Mouse (Mus musculus) midbrain, embryonic 10.5 days (tissue): Measurements from ENCODE around the gene Tmed9. TPM values are rescaled to one million over a fixed set of nuclear protein-coding genes. Genes with fewer than 3 reads are reported as not detected.
A peak's percentile ranks its signal among the peaks of the same experiment; 100 is the strongest.
"Not testable (repeated sequence)": the region's sequence is repeated elsewhere in the genome, so short reads cannot be mapped to it uniquely, and the experiment has no call there.

ENCODE experiments used
- DNase-seq: peaks from one replicate; pipeline ENCODE4 v3.0.0-alpha.2; 2017; ENCODE audit warnings: low spot score
- H3K27ac ChIP-seq: fragments of 300-500 bp; sonication (generic); replicated peaks from 2 replicates; pipeline ENCODE4 v1.5.1; 2016; ENCODE audit warnings: mild to moderate bottlenecking
- H3K27me3 ChIP-seq: fragments of 300-500 bp; sonication (generic); 2 replicates; pipeline ENCODE4 v1.6.1; 2016; ENCODE audit warnings: low read depth, mild to moderate bottlenecking; ENCODE audit not compliant: poor library complexity, severe bottlenecking
- H3K36me3 ChIP-seq: fragments of 300-500 bp; sonication (generic); 2 replicates; pipeline ENCODE4 v1.6.1; 2016; ENCODE audit warnings: mild to moderate bottlenecking, moderate library complexity
- H3K4me1 ChIP-seq: fragments of 300-500 bp; sonication (generic); 2 replicates; pipeline ENCODE4 v1.6.1; 2016
- H3K4me3 ChIP-seq: fragments of 300-500 bp; sonication (generic); 2 replicates; pipeline ENCODE4 v1.5.1; 2016; ENCODE audit warnings: mild to moderate bottlenecking, moderate library complexity
- H3K9me3 ChIP-seq: fragments of 300-500 bp; sonication (generic); replicated peaks from 2 replicates; pipeline ENCODE4 v1.6.1; 2016; ENCODE audit warnings: mild to moderate bottlenecking
- WGBS: fragments of 180-500 bp; shearing (Covaris S2); methylation state at CpG from one replicate; pipeline ENCODE4 v1.1.7; 2016; 5-methylcytosine and 5-hydroxymethylcytosine counted together
- polyA plus RNA-seq: library from polyadenylated mRNA; unstranded; fragments of >200 nt; fragmentation: Nextera tagmentation; extraction: Ambion mirVana; gene quantifications from 2 replicates; pipeline ENCODE4 v1.2.1, GENCODE M21; 2016

Gene Tmed9
- polyA plus RNA-seq, 1 experiment from 2014 or later, result 114 TPM

- Histone ChIP-seq H3K4me1 (peaks cover 21% of the 10 kb centered on the region), H3K4me3 (peak overlapping the region; percentile 91), H3K27ac (peak overlapping the region; percentile 86), H3K27me3 (no peaks in the 10 kb centered on the region), H3K36me3 (peaks cover 49% of the 10 kb centered on the region), H3K9me3 (no peaks in the 10 kb centered on the region)
- no peak for DNase-seq
- WGBS, result 36% methylated on average over 9 of the region's 9 CpGs
Measured at GRCm38 (mm10) chr13:55600657-55601056, 27.1 kb downstream of the Tmed9 start.

- no peaks in the 10 kb centered on the region for H3K27me3 ChIP-seq
- 23% methylated on average over 3 of the region's 3 CpGs for WGBS
- no peak overlapping the region for H3K4me3 ChIP-seq
- H3K9me3 ChIP-seq, result no peaks in the 10 kb centered on the region
- peak; percentile 83 for DNase-seq
- H3K27ac ChIP-seq, result no peak overlapping the region
- peaks cover 21% of the 10 kb centered on the region for H3K4me1 ChIP-seq
- peaks cover 48% of the 10 kb centered on the region for H3K36me3 ChIP-seq
Measured at GRCm38 (mm10) chr13:55601611-55602010, 28.1 kb downstream of the Tmed9 start.

DNA sequence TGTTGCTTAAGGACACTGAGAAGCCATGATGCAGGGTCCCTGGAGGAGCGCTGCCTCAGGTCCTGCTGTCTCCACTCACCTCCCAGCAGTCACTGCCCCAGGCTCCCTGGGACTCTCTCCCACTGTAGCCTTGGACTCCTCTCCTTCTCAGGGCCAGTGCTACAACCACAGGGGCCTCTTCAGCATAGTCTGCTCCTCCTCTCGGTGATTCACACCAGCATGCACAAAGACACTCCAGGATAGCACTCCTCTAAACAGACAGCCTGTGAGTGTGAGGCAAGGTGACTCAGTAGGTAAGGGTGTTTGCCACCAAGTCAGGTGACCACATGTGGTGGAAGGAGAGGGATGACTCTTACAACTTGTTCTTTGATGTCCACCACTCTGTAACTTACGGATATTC, 31.1 kb downstream of the Tmed9 start:
- Histone ChIP-seq H3K36me3 (peaks cover 57% of the 10 kb centered on the region), H3K4me1 (peaks cover 16% of the 10 kb centered on the region), H3K27me3 (no peaks in the 10 kb centered on the region), H3K4me3 (no peak overlapping the region), H3K9me3 (no peaks in the 10 kb centered on the region), H3K27ac (no peak overlapping the region)
- 82% methylated on average over 3 of the region's 3 CpGs for WGBS
- no peak for DNase-seq

DNA sequence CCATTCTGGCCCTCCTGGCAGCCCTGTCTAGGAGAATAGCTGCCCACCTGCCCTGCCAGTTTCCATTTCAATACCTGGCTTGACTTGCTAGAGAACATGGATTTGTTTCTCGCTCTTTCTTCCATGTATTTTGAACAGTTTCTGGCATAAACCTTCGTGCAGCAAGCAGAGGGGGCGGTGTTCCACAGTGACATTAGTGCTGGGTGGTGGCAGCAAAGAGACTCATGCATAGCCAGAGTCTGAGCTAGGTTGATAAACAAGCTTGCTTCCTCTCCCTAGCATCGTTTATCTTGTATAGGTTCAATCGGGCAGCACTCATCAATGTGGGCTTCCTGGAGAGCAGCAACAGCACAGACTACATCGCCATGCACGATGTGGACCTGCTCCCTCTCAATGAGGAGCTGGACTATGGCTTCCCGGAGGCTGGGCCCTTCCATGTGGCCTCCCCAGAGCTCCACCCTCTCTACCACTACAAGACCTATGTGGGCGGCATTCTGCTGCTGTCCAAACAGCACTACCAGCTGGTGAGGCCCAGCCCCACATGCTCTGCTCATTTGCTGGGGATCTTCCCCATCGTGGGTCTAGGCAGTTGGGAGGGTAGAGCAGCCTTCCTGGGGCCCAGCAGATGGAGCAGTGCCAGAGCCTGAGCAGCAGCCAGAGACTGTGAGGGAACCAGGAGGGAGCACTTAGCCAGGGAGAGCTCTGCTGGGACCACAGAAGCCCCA, 33.5 kb downstream of the Tmed9 start:
- WGBS, result 80% methylated on average over 10 of the region's 10 CpGs

GRCm38 (mm10) chr13:55607624-55608006, 34.1 kb downstream of the Tmed9 start:
- Histone ChIP-seq H3K27ac (no peak overlapping the region), H3K4me1 (no peaks in the 10 kb centered on the region), H3K4me3 (no peak overlapping the region), H3K36me3 (peaks cover 76% of the 10 kb centered on the region), H3K27me3 (no peaks in the 10 kb centered on the region), H3K9me3 (no peaks in the 10 kb centered on the region)
- no peak for DNase-seq
- WGBS, result 96% methylated on average over 2 of the region's 2 CpGs

More for the DNA sequence above, 33.5 kb downstream of the Tmed9 start:
- Histone ChIP-seq H3K4me1 (no peaks in the 10 kb centered on the region), H3K4me3 (no peak overlapping the region), H3K27ac (no peak overlapping the region), H3K27me3 (no peaks in the 10 kb centered on the region), H3K36me3 (peaks cover 76% of the 10 kb centered on the region), H3K9me3 (no peaks in the 10 kb centered on the region)
- DNase-seq, result no peak

- Histone ChIP-seq H3K4me3 (no peak overlapping the region), H3K27me3 (no peaks in the 10 kb centered on the region), H3K27ac (no peak overlapping the region), H3K9me3 (no peaks in the 10 kb centered on the region), H3K36me3 (peaks cover 52% of the 10 kb centered on the region), H3K4me1 (no peaks in the 10 kb centered on the region)
- no peak for DNase-seq
- 88% methylated on average over 7 of the region's 7 CpGs for WGBS
Measured at GRCm38 (mm10) chr13:55611996-55612395, 38.5 kb downstream of the Tmed9 start.

- 53% methylated on average over 5 of the region's 5 CpGs for WGBS
- Histone ChIP-seq H3K4me3 (no peak overlapping the region), H3K27ac (no peak overlapping the region), H3K27me3 (no peaks in the 10 kb centered on the region), H3K36me3 (peaks cover 38% of the 10 kb centered on the region), H3K4me1 (no peaks in the 10 kb centered on the region), H3K9me3 (no peaks in the 10 kb centered on the region)
- no peak for DNase-seq
Measured at GRCm38 (mm10) chr13:55613471-55613870, 39.9 kb downstream of the Tmed9 start.

- WGBS, result 92% methylated on average over 4 of the region's 4 CpGs
- no peaks in the 10 kb centered on the region for H3K9me3 ChIP-seq
Measured at GRCm38 (mm10) chr13:55619328-55619727, 45.8 kb downstream of the Tmed9 start.

GRCm38 (mm10) chr13:55620275-55620674, 46.7 kb downstream of the Tmed9 start:
- H3K4me3 ChIP-seq, result no peak overlapping the region
- no peak for DNase-seq
- WGBS, result 81% methylated on average over 2 of the region's 2 CpGs
- no peaks in the 10 kb centered on the region for H3K9me3 ChIP-seq
- H3K27me3 ChIP-seq, result no peaks in the 10 kb centered on the region
- no peak overlapping the region for H3K27ac ChIP-seq
- peaks cover 22% of the 10 kb centered on the region for H3K4me1 ChIP-seq
- H3K36me3 ChIP-seq, result peaks cover 7% of the 10 kb centered on the region

More at GRCm38 (mm10) chr13:55619328-55619727, 45.8 kb downstream of the Tmed9 start:
- Histone ChIP-seq H3K27me3 (no peaks in the 10 kb centered on the region), H3K27ac (no peak overlapping the region), H3K36me3 (peaks cover 4% of the 10 kb centered on the region; the same call in 1 of the 2 replicates), H3K4me1 (peaks cover 16% of the 10 kb centered on the region), H3K4me3 (no peak overlapping the region)
- DNase-seq, result no peak

- 31% methylated on average over 20 of the region's 20 CpGs for WGBS
- Histone ChIP-seq H3K4me3 (peak overlapping the region; percentile 80), H3K36me3 (peaks cover 26% of the 10 kb centered on the region), H3K27ac (peak overlapping the region; percentile 94), H3K4me1 (peaks cover 22% of the 10 kb centered on the region)
- not testable (repeated sequence) for DNase-seq, H3K9me3 ChIP-seq, H3K27me3 ChIP-seq
Measured at GRCm38 (mm10) chr13:55622156-55622648, 48.7 kb downstream of the Tmed9 start.

DNA sequence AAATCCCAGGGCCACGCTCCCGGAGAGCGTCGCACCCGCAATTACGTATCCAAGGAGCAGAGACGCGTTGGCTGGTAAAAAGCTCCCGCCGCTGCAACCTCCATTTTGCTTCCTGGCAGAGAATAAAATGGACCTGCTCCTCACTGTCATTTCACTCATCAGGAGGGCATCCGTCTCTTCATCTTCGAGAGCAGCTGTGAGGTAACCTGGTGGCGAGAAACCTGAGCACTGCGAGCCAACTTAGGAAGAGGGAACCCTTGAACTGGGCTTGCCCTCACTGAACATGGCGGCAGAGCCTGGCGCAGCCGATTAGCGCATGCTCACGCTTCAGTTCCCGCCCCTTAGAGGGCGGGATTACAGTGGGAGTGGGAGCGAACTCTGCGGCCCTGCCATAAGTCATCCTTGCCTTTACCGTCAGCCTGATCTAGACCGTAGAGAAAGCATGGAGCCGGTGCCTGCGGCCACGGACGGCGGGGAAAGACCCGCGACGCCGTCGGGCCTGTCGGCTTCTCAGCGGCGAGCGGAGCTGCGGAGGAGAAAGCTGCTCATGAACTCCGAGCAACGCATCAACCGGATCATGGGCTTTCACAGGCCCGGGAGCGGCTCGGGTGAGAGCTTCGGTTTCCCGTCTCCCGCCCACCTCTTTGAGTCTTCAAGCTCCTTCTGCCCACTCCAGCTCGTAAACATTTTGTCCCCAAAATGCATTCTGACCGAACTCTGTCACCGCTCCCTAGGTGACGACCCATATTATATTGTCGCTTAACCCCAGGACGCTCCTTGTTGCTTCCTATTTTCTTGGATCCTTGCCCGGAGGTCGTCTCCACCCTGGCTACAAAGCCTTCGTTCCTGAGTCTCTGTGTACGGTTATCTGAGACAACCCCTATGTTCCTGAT, 49.4 kb downstream of the Tmed9 start, which contains the start of gene Caml:
Gene Caml (plus strand): TSS at position 357 of the 893 bp plus-strand sequence.
- peak; percentile 90 for DNase-seq
- Histone ChIP-seq H3K27me3 (no peaks in the 10 kb centered on the region), H3K4me3 (peak within 1 kb of the TSS; percentile 80), H3K36me3 (peaks cover 31% of the 10 kb centered on the region), H3K9me3 (no peaks in the 10 kb centered on the region), H3K4me1 (peaks cover 22% of the 10 kb centered on the region), H3K27ac (peak within 1 kb of the TSS; percentile 94)
- under 1% methylated on average over 59 of the region's 59 CpGs for WGBS

DNA sequence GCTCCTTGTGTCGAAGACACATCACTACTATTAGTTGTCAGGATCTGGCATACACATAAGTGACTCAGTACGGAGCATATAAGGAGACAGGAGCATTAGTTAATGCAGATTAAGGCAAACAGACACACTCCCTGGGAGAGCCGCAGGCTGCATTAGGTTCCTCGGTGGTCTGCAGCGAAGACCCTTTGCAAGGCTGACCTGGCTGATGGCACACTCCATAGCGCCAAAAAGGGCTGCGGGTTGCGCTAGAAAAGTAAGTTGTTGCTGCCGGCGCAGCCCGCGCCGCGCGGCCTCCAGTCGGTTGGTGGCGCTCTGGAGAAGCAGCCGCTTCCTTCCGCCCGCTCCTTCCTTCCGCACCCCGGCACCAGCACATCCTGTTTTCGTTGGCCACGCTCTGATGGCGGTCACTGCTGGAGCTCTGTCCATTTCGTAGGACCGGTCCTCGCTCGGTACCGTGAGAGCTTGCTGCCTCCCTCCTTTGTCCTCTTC, 61.2 kb downstream of the Tmed9 start, which contains the start of gene Ddx46:
Gene Ddx46 (plus strand): TSS at position 389 of the 489 bp plus-strand sequence.
- peaks cover 22% of the 10 kb centered on the region for H3K4me1 ChIP-seq
- peaks cover 66% of the 10 kb centered on the region for H3K36me3 ChIP-seq
- no peaks in the 10 kb centered on the region for H3K9me3 ChIP-seq
- WGBS, result 7% methylated on average over 30 of the region's 30 CpGs
- H3K4me3 ChIP-seq, result peak within 1 kb of the TSS; percentile 99
- peak; percentile 89 for DNase-seq
- H3K27me3 ChIP-seq, result no peaks in the 10 kb centered on the region
- peak within 1 kb of the TSS; percentile 91 for H3K27ac ChIP-seq
